Mouse (Mus musculus) hindbrain, embryonic 11.5 days (tissue): ENCODE data around the gene B4galnt1. TPM values are rescaled to one million over a fixed set of nuclear protein-coding genes. Genes with fewer than 3 reads are reported as not detected.

ENCODE experiments used
- ATAC-seq: fragments of 200-750 bp; cut with Nextera tagmentation; 2 replicates; pipeline ENCODE4 v1.8.0; 2017; ENCODE audit warnings: mild to moderate bottlenecking, moderate TSS enrichment, moderate library complexity; ENCODE audit not compliant: low FRiP score
- DNase-seq: peaks from one replicate; pipeline ENCODE4 v3.0.0-alpha.2; 2015; ENCODE audit warnings: low spot score
- H3K27ac ChIP-seq: fragments of 300-500 bp; sonication (generic); 2 replicates; pipeline ENCODE4 v1.5.1; 2014; ENCODE audit warnings: mild to moderate bottlenecking, low read depth, low read length
- H3K27me3 ChIP-seq: fragments of 300-500 bp; sonication (generic); 2 replicates; pipeline ENCODE4 v1.6.1; 2014; ENCODE audit warnings: mild to moderate bottlenecking, low read length, moderate library complexity, mixed read lengths; ENCODE audit not compliant: control insufficient read depth, insufficient read depth
- H3K36me3 ChIP-seq: fragments of 300-500 bp; sonication (generic); 2 replicates; pipeline ENCODE4 v1.6.1; 2014; ENCODE audit warnings: mild to moderate bottlenecking, low read length, moderate library complexity, mixed read lengths; ENCODE audit not compliant: control insufficient read depth, insufficient read depth
- H3K4me1 ChIP-seq: fragments of 300-500 bp; sonication (generic); replicated peaks from 2 replicates; pipeline ENCODE4 v1.6.1; 2014; ENCODE audit warnings: low read length, mixed read lengths; ENCODE audit not compliant: control insufficient read depth, insufficient read depth
- H3K4me2 ChIP-seq: fragments of 300-500 bp; sonication (generic); replicated peaks from 2 replicates; pipeline ENCODE4 v1.6.1; 2014; ENCODE audit warnings: mild to moderate bottlenecking, low read depth, low read length
- H3K4me3 ChIP-seq: fragments of 300-500 bp; sonication (generic); 2 replicates; pipeline ENCODE4 v1.5.1; 2014; ENCODE audit warnings: low read depth, low read length
- H3K9ac ChIP-seq: fragments of 300-500 bp; sonication (generic); 2 replicates; pipeline ENCODE4 v1.6.1; 2014; ENCODE audit warnings: low read depth, low read length
- H3K9me3 ChIP-seq: fragments of 300-500 bp; sonication (generic); 2 replicates; pipeline ENCODE4 v1.6.1; 2016; ENCODE audit warnings: low read length; ENCODE audit not compliant: control insufficient read depth
- WGBS: fragments of 180-500 bp; shearing (Covaris S2); extraction: QIAGEN DNeasy Blood & Tissue Kit; methylation state at CpG from one replicate; pipeline ENCODE4 v1.1.7; 2014; 5-methylcytosine and 5-hydroxymethylcytosine counted together
- polyA plus RNA-seq: library from polyadenylated mRNA; unstranded; fragments of >200 nt; fragmentation: Nextera tagmentation; extraction: Ambion mirVana; gene quantifications from 2 replicates; pipeline ENCODE4 v1.2.1, GENCODE M21; 2014

B4galnt1 gene
- polyA plus RNA-seq, 1 experiment from 2014 or later = 12.4 TPM

DNA sequence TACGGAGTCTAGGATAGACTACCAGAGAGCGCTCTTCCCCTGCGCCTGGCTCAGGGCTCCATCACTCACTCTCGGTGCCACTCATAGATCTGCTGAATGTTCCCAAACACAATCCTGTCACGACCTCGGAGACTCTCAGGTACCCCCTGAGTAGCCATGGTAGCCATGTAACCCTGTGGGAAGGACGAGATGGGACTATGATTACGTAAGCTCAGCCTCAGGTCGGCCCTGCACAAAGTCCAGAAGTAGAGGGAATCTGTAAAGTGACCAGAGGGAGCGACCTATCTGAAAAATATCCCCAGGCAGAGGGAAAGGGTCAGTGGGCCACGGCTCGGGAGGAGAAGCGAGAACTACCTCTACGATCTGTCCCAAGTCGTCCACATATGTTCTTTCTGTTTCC is 20.5 kb downstream of the B4galnt1 start:
- Histone ChIP-seq H3K27me3 (peaks cover 8% of the 10 kb centered on the region; the same call in 1 of the 2 replicates), H3K4me2 (no peak overlapping the region), H3K9ac (no peak overlapping the region)

DNA sequence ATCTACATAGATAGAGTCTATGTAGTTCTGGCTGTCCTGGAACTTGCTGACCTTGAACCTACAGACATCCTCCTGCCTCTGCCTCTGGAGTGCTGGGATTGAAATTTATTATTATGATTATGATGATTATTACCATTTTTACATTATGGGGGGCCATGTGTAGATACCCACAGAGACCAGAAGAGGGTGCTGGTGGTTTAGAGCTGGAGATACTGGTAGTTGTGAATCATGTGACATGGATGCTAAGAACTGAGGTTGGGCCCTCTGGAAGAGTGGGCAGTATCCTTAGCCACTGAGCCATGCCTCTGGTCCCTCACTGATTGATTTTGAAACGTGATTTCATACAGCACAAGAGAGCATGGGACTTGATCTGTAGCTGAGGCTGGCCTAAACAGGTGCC is 21.4 kb downstream of the B4galnt1 start:
- H3K9ac ChIP-seq = no peak overlapping the region
- H3K36me3 ChIP-seq = 0 out of 2 replicates have a peak, but pooled peaks cover 2% of the 10 kb centered on the region
- H3K27me3 ChIP-seq = no peaks in the 10 kb centered on the region; the same call in 1 of the 2 replicates
- WGBS = 75% methylated on average over 1 of the region's 1 CpGs
- ATAC-seq (no peak), DNase-seq (no peak)
- no peaks in the 10 kb centered on the region for H3K9me3 ChIP-seq
- no peak overlapping the region for H3K4me2 ChIP-seq
- H3K27ac ChIP-seq = no peak overlapping the region
- peaks cover 9% of the 10 kb centered on the region for H3K4me1 ChIP-seq
- no peak overlapping the region for H3K4me3 ChIP-seq

More for the DNA sequence above, 20.5 kb downstream of the B4galnt1 start:
- peaks cover 9% of the 10 kb centered on the region for H3K4me1 ChIP-seq
- WGBS = 82% methylated on average over 15 of the region's 15 CpGs
- H3K36me3 ChIP-seq = 0 out of 2 replicates have a peak, but pooled peaks cover 2% of the 10 kb centered on the region
- no peaks in the 10 kb centered on the region for H3K9me3 ChIP-seq
- no peak overlapping the region for H3K27ac ChIP-seq
- DNase-seq = no peak
- no peak overlapping the region for H3K4me3 ChIP-seq
- ATAC-seq = no peak

DNA sequence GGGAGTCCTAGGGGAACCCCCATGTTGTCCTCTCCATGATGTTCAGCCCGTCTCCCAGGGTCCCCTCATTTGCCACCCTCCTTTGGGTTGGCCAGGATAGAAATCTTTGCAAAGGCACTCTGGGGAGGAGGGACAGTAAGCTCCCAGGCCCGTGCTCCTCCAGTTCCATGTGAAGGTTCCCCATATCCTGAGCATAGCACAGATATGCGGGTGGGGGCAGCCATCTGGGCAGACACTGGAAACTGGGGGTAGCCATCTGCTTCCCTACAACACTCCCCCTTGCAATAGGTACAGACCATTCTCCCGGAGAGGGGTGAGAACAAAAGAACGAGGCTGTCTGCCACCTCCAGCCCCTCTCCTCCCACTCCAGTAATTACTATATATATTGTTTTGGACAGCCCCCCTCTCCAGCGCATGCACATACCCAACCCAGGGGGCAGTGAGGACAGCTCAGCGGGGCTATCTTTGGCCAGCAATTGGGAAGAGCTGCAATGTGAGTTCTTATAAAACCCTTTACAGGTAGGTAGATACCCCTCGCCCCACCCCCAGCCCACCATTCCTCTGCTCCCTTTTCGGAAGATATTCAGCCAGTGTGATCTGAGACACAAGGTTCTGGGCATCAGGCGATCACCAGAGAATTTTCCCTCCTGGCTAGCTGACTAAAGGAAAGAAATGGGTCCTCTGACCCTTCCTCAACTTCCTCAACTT is 22.5 kb downstream of the B4galnt1 start:
- peak overlapping the region; percentile 92 for H3K9ac ChIP-seq
- H3K4me3 ChIP-seq = peak overlapping the region; percentile 77
- peaks cover 9% of the 10 kb centered on the region for H3K4me1 ChIP-seq
- ATAC-seq (0 out of 2 replicates have a peak, but pooled peaks have one; percentile 13), DNase-seq (no peak)
- 0 out of 2 replicates have a peak, but pooled peaks cover 3% of the 10 kb centered on the region for H3K36me3 ChIP-seq
- no peaks in the 10 kb centered on the region for H3K9me3 ChIP-seq
- peak overlapping the region; percentile 99 for H3K4me2 ChIP-seq
- peak overlapping the region; percentile 90 for H3K27ac ChIP-seq
- WGBS = 40% methylated on average over 10 of the region's 10 CpGs
- no peaks in the 10 kb centered on the region for H3K27me3 ChIP-seq

DNA sequence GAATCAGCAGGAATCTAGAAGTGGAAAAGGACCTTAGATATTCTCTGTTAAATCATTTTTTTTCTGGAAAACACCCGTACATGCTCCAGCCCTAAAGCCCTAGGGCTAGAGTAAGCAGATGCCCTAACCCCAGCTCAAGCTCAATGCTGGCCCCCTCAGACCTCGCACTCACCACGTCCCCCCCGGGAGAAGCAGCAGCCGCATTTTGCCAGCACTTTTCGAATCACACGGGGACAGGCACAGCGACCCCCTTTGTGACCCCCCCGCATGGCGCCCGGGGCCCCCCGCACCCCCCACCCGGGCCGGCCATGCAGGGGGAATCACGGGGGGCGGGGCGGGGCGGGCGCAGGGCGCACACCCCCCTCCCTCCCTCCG is 23.0 kb downstream of the B4galnt1 start:
- ATAC-seq (peak; percentile 20; the same call in 1 of the 2 replicates), DNase-seq (no peak)
- peak overlapping the region; percentile 99 for H3K4me2 ChIP-seq
- H3K27ac ChIP-seq = peak overlapping the region; percentile 90
- no peaks in the 10 kb centered on the region for H3K9me3 ChIP-seq
- no peaks in the 10 kb centered on the region for H3K27me3 ChIP-seq
- WGBS = under 1% methylated on average over 11 of the region's 21 CpGs
- peak overlapping the region; percentile 92 for H3K9ac ChIP-seq
- peaks cover 9% of the 10 kb centered on the region for H3K4me1 ChIP-seq
- H3K4me3 ChIP-seq = peak overlapping the region; percentile 77
- 0 out of 2 replicates have a peak, but pooled peaks cover 4% of the 10 kb centered on the region for H3K36me3 ChIP-seq

DNA sequence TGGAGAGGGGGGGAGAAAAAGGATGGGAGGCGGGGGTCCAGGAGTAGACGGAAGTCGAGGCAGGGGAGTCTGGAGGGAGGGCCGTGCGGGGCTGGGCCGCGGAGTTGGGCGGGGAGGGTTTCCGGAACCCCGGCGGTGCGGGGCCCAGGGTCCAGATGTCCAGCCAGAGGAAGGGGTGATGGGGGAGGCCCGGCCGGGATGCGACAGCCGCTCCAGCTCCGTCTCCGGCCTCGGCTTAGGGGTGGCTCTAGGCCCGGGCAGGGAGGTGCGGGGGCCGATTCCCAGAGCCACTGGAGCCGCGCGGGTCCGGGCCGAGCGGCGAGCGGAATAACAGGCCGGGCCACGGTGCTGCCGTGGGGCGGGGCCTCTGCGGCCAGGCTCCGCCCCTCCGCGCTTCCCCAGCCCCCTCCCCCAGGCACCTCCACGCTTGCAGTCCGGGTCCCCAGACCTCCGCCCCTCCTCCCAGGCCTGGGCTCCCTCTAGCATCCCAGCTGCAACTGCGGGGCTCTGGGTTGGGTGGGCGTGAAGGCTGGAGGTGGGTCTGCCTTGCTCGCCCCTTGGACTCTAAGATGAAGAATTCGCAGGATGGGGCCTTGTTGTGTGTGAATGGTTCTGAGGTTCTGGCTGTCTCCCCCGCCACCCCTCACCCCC is 23.6 kb downstream of the B4galnt1 start:
- WGBS = under 1% methylated on average over 28 of the region's 46 CpGs
- peak overlapping the region; percentile 77 for H3K4me3 ChIP-seq
- H3K9me3 ChIP-seq = no peaks in the 10 kb centered on the region
- ATAC-seq (peak; percentile 87), DNase-seq (peak; percentile 89)
- H3K36me3 ChIP-seq = 0 out of 2 replicates have a peak, but pooled peaks cover 4% of the 10 kb centered on the region
- H3K4me2 ChIP-seq = peak overlapping the region; percentile 99
- H3K9ac ChIP-seq = peak overlapping the region; percentile 92
- H3K27ac ChIP-seq = peak overlapping the region; percentile 90
- no peaks in the 10 kb centered on the region for H3K27me3 ChIP-seq
- H3K4me1 ChIP-seq = peaks cover 9% of the 10 kb centered on the region

DNA sequence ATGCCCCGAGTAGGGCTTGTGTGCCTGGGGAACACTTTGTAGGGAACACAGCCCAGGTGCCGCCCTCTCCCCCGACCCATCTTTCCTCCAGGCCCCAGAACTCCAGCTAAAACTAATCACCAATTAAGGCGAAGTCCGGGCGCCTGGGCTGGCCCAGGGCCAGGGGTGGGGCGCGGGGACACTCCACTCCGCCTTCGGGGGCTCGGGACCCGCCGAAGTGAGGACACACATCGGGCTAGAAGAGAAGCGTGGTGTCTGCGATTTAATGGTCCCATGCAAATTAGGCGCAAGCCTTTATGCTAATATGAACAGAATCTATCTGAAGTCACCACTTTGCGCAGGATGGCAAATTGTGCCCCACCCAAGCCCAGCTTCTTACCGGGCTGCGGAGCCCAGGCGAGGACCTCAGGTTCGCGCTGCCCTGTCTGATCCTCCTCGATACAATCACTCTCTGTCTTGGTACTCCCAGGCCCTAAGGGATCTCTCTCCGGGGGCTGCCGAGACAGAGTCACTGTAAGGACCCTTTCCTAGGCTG is 24.2 kb downstream of the B4galnt1 start:
- ATAC-seq = peak; percentile 38; the same call in 1 of the 2 replicates
- Histone ChIP-seq H3K9ac (peak overlapping the region; percentile 92), H3K27me3 (no peaks in the 10 kb centered on the region), H3K27ac (peak overlapping the region; percentile 90), H3K4me1 (peaks cover 9% of the 10 kb centered on the region), H3K4me2 (peak overlapping the region; percentile 99), H3K36me3 (0 out of 2 replicates have a peak, but pooled peaks cover 4% of the 10 kb centered on the region), H3K4me3 (peak overlapping the region; percentile 77), H3K9me3 (no peaks in the 10 kb centered on the region)
- under 1% methylated on average over 26 of the region's 26 CpGs for WGBS
- DNase-seq = peak; percentile 60

DNA sequence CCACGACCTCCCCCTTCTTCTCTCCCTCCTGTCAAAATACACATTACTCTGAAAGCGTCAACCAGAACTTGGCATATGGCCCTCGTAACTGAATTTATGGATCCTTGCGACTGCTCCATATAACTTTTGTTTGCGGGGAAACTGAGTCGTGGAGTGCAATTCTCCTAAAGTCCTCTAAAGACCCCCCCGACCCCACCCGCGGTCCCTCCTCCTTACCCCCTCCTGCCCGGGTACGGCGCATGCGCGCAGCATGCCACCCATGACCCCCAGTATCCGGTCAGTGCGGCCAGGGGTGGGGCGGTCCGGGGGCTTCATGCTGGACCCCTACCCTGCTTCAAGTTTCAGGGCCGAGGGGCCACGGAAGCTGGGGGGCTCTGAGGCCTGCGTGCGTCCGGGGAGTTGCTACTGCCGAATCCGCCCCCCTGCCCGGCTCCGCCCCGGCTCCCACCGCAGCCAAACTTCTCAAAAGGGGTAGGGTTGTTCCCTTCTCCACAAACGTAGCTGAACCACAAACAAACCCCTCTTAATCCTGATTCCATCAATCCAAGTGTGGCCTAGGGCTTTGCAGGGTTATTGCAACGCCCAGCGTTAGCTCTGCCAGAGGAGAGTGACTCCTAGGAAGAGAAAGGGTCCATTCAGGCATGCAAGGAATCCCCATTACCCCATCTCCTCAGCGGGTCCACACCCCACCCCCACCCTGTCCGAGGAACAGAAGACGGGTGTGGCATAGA is 24.8 kb downstream of the B4galnt1 start, which contains the start of gene Arhgef25:
Gene Arhgef25 (minus strand): TSS at position 433 of the 731 bp plus-strand sequence.
- Histone ChIP-seq H3K9me3 (no peaks in the 10 kb centered on the region), H3K27ac (peak within 1 kb of the TSS; percentile 90), H3K4me1 (peaks cover 11% of the 10 kb centered on the region), H3K9ac (peak within 1 kb of the TSS; percentile 92), H3K27me3 (no peaks in the 10 kb centered on the region), H3K36me3 (0 out of 2 replicates have a peak, but pooled peaks cover 4% of the 10 kb centered on the region), H3K4me2 (peak within 1 kb of the TSS; percentile 99), H3K4me3 (peak within 1 kb of the TSS; percentile 77)
- peak; percentile 17 for ATAC-seq
- DNase-seq = peak; percentile 61
- WGBS = 1% methylated on average over 35 of the region's 35 CpGs
